Mouse (Mus musculus): ENCODE data around the gene Tlnrd1.
"Not testable (repeated sequence)": the region's sequence is repeated elsewhere in the genome, so short reads cannot be mapped to it uniquely, and the experiment has no call there.

Tlnrd1 gene

GRCm38 (mm10) chr7:83884021-83884658, at the start of gene Tlnrd1, which contains the start of gene Mesd:
Gene Tlnrd1, minus strand, starts transcription at chr7:83884305.
Gene Mesd, plus strand, starts transcription at chr7:83884466.
- DNase-seq = peak; percentile 96

DNA sequence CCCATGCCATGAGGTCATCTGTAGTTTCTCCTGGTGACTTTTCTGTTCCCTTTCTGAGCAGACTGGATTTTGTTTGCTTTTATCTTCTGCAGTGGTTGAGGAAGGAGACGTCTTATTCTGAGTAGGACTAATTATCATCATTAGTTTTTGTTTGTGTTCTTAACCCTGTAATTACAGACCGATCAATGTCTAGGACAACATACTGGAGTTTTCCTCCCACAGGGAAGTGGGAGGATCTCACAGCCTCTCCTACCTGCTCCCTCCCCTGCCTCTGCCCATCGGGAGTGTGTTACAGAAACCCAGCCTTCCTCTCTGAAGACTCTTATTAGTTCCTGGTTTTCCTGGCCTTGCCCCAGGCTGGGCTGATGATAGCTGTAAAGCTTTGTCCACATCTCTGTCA, 37.5 kb upstream of the Tlnrd1 start:
- no peak for DNase-seq

DNA sequence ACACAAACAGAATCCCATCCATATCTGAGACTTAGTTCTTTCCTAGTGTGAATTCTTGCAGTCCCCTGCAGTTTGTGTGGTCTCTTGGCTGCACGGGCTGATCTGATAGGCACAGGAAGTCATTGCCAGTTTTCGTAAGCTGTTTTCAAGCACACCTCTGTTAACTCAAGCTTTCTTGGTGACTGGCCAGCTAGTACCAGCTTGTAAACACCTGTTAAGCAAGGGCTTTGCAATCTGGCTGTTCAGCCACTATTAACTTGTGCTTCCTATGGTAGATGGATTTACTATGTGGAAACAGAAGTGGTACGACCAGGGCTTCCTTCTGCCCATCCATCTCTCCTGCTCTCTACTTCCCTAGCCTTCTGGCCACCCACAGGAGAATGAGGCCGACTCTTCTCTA, 36.1 kb upstream of the Tlnrd1 start:
- no peak for DNase-seq

DNA sequence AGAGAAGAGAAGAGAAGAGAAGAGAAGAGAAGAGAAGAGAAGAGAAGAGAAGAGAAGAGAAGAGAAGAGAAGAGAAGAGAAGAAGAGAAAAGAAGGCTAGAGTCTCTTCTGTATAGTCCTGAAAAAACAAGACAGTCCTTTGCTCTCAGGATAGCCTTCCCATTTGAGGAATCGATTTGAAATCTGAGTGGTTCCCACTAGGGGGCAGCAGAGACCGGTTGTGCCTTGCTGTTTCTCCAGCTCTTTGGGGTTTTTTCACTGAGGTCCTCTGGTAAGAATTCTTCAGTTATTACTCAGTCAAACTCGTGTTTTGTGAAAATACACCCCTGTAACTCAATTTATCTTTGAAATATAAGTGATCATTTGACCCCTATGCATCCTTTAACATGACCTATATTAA, 30.5 kb upstream of the Tlnrd1 start:
- DNase-seq = peak; percentile 90

DNA sequence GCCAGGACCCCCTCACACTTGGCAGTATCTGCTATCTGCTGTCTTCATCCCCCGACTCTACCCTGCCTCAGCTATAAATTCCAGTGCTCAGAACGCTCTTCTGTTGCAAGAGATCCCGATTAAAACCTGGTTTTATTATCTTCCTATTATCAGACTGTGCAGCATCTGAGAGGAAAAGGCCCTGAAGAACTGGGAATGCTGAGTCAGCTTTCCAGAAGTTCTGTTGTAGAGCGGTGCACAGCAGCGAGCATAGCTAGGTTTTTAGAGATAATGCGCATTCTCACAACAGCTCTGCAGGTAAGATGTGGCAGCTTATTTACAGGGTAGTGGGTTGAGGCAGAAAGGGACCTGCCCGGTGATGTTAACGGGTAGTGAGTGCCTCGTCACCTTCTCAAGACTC, 29.9 kb upstream of the Tlnrd1 start:
- DNase-seq = no peak

DNA sequence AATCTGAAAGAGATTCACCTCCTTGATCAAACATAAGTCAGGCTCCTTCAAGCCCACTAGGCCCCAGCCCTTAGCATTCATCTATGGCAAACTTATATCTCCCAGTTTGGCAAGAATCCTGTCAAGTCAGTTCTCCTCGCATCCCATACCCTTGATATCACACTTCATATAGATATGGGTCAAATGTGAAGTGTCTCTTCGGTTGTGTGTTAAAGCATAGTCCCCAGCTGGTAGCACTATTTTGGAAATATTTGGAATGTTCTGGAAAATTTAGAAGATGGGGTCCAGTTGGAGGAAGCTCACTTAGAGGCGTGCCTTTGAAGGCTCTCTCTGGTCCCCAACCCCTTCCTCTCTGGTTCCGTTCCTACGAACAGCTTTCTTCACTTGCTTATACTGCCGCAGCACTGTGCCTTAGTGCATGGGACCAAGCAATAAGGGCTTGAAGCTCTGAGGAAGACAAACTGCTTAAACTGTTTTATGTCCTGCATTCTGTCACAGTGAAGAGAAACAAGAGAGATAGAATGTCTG, 29.4 kb upstream of the Tlnrd1 start:
- DNase-seq = no peak

- DNase-seq = no peak
Measured at GRCm38 (mm10) chr7:83911909-83912308, 27.8 kb upstream of the Tlnrd1 start.

- DNase-seq = no peak
Measured at GRCm38 (mm10) chr7:83904831-83905230, 20.7 kb upstream of the Tlnrd1 start.

- DNase-seq = no peak
Measured at GRCm38 (mm10) chr7:83902296-83903145, 18.4 kb upstream of the Tlnrd1 start.

DNA sequence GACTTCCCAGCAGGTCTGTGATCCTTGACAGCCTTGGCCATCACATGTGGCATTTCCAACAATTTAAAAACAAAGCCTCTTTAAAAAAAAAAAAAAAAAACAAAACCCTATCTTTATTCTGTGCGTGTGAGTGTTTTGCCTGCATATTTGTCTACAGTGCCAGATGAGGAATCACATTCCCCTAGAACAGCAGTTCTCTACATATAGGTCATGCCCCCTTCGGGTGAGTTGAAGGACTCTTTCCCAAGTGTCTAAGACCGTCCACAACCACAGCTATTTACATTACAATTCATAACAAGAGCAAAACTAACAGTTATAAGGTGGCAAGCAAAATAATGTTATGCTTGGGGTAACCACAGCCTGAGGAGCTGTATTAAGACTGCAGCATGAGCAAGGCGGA, 17.3 kb upstream of the Tlnrd1 start:
- DNase-seq = no peak

GRCm38 (mm10) chr7:83900519-83900918, 16.4 kb upstream of the Tlnrd1 start:
- no peak for DNase-seq

DNA sequence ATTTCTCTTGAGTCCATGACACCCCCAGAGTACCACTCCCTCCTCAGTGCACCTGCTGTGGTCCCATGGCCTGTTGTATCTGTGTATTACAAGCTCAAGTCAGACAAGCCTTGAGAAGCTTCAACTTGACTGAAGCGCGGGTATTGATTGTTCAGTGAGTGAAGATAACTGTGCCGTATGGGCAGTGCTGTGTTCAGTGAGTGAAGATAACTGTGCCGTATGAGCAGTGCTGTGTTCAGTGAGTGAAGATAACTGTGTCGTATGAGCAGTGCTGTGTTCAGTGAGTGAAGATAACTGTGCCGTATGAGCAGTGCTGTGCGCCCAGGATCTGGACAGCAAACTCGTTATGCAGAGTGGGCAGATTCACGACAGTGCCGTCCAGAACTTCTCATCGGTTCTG, 14.2 kb upstream of the Tlnrd1 start:
- no peak for DNase-seq

DNA sequence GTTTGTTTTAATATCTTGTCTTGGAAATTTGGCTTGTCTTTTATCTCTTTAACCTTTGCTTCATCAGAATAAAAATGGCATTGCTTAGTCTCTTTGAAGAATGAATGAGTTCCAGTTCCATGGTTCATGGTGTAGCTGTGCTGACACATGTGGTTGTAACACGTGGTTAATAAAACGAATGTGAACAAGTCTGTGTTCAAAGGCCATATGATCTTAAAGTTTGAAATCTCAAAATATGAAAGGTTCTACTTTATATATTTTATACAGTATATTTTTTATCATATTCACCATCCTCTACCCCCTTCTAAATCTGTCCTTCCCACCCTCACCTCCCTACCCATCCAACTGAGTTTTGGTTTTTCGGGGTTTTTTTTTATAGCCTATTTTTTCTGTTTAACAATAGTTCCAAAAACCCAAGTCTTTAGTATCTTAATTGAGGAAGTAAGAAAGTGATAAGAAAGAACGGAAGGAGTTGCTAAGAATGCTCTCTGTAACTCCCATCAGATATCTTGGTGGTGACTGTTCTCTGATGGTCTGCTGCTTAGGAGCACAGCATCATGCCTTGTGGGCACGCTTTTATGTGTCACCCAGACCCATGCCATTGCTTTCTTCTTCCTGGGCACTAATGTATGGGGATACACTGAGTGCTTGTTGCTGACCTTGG, 12.1 kb upstream of the Tlnrd1 start:
- no peak for DNase-seq

DNA sequence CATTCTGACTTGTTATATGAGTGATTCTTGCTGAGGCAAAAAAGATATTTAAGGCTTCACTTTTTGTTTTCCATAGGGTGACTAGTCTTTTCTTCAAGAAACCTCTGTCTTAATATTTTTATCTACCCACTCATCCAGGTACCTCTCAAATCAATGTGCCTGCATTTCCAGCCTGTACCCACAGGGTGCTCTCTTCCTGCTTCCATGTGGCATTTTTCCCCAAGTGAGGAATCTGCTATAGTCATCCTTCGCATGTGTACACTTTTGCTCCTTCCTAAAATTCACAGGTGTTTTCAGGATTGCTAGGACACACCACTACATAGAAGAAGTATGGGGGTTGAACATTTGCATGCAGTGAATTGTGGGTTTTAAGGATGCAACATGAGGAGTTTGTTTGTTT, 10.2 kb upstream of the Tlnrd1 start:
- no peak for DNase-seq

DNA sequence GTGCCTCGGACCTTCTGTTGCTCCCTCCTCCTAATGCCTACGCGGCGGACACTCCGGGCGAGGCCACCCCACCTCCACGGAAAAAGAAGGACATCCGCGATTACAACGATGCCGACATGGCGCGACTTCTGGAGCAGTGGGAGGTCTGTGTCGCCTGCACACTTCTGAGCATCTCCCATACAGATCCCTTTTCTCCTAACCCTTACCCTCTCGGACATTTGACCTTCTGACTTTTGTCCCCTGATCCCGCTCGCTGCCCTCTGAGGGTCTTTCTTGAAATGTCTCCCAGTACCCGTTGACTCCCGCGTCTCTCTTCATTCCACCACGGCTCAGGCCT, 8.2 kb upstream of the Tlnrd1 start:
- DNase-seq = no peak

- DNase-seq = peak; percentile 100
Measured at GRCm38 (mm10) chr7:83891433-83892332, 7.6 kb upstream of the Tlnrd1 start.

DNA sequence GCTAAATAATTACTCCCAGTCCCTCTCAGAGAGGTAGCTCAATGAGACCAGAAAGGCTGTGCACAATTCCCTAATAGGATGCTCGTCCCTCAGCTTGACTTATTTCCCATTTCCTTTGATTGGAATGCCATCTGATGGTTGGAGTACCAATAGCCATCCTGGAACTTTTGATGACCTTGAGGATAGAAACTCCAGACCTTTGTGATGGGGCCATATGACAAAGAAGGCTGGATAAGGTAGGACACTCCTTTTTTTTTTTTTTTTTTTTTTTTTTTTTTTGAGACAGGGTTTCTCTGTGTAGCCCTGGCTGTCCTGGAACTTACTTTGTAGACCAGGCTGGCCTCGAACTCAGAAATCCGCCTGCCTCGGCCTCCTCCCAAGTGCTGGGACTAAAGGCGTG, 5.8 kb upstream of the Tlnrd1 start:
- not testable (repeated sequence) for DNase-seq

GRCm38 (mm10) chr7:83889383-83889782, 5.3 kb upstream of the Tlnrd1 start:
- DNase-seq = peak; percentile 49

GRCm38 (mm10) chr7:83886366-83887129, 2.4 kb upstream of the Tlnrd1 start:
- DNase-seq = peak; percentile 32

DNA sequence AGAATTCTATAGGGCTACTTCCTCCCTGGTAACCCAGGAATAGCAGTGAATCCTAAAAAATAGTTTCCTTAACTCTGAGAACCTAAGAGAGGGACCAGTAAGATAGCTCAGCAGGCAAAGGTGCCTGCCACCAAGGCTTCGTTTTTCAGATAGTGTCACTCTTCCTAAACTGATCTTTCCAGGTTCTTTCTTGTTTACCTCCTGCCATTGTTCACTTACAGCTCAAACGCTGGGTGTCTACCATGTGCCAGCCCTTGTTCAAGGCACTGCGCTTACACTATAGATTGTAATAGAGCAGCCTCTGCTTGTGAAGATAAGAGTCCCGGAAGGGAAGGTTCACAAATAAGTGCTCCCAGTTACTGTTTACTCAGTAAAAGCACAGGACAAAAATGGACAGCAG, 1.7 kb upstream of the Tlnrd1 start:
- DNase-seq = peak; percentile 16

GRCm38 (mm10) chr7:83884921-83885532, 922 bp upstream of the Tlnrd1 start:
- peak; percentile 26 for DNase-seq
